Mouse (Mus musculus): ENCODE measurements around the gene Med20. TPM values are rescaled to one million over a fixed set of nuclear protein-coding genes. Genes with fewer than 3 reads are reported as not detected.

Gene Med20
- polyA plus RNA-seq, 1 experiment from 2014 or later, result 34.9 TPM

DNA sequence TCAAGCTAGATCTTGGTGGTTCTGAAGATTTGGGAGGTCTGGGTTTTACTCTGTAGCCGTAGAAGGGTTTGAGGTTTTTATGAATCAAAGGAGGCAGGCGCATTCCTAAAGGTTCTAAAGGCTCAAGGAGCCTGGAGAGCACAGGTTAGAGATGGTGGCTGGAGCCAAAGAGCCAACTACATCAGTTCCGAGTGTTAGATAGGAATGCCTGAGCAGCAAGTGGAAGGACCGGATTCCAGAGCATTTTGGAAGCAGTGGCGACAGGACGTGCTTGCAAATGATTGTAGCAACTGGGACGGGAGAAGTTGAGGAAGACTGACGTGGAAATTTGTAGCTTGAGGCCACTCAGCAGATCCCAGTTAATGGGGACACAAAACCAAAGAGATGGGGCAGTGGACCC is 37.4 kb upstream of the Med20 start:
- Histone ChIP-seq H3K27me3 (ENCODE audit: control insufficient read depth, insufficient read depth, low read length) (no peaks in the 10 kb centered on the region), H3K9me3 (replicated peaks; ENCODE audit: control insufficient read depth, low read length) (no peaks in the 10 kb centered on the region), H3K9ac (ENCODE audit: low read length) (no peak overlapping the region), H3K4me3 (ENCODE audit: low read length) (no peak overlapping the region), H3K36me3 (ENCODE audit: control insufficient read depth, insufficient read depth) (no peaks in the 10 kb centered on the region), H3K4me1 (ENCODE audit: control insufficient read depth, insufficient read depth, low read length) (no peaks in the 10 kb centered on the region), H3K4me2 (ENCODE audit: low read depth, low read length) (no peak overlapping the region), H3K27ac (ENCODE audit: low read length) (no peak overlapping the region)
- 55% methylated on average over 8 of the region's 8 CpGs for WGBS
- no peak for ATAC-seq (replicated peaks; ENCODE audit: extremely low read depth, insufficient read depth, low FRiP score)

GRCm38 (mm10) chr17:47574830-47575229 is 36.6 kb upstream of the Med20 start:
- H3K9ac ChIP-seq (ENCODE audit: low read length), result no peak overlapping the region
- ATAC-seq (replicated peaks; ENCODE audit: extremely low read depth, insufficient read depth, low FRiP score), result no peak
- H3K4me1 ChIP-seq (ENCODE audit: control insufficient read depth, insufficient read depth, low read length), result no peaks in the 10 kb centered on the region
- H3K36me3 ChIP-seq (ENCODE audit: control insufficient read depth, insufficient read depth), result no peaks in the 10 kb centered on the region
- H3K4me2 ChIP-seq (ENCODE audit: low read depth, low read length), result no peak overlapping the region
- no peak overlapping the region for H3K4me3 ChIP-seq (ENCODE audit: low read length)
- H3K27ac ChIP-seq (ENCODE audit: low read length), result no peak overlapping the region
- no peaks in the 10 kb centered on the region for H3K27me3 ChIP-seq (ENCODE audit: control insufficient read depth, insufficient read depth, low read length)
- H3K9me3 ChIP-seq (replicated peaks; ENCODE audit: control insufficient read depth, low read length), result no peaks in the 10 kb centered on the region
- WGBS, result 58% methylated on average over 11 of the region's 11 CpGs

GRCm38 (mm10) chr17:47578655-47579054 is 32.7 kb upstream of the Med20 start:
- no peaks in the 10 kb centered on the region for H3K27me3 ChIP-seq (ENCODE audit: control insufficient read depth, insufficient read depth, low read length)
- H3K4me2 ChIP-seq (ENCODE audit: low read depth, low read length), result no peak overlapping the region
- WGBS, result 77% methylated on average over 6 of the region's 6 CpGs
- H3K9ac ChIP-seq (ENCODE audit: low read length), result no peak overlapping the region
- H3K27ac ChIP-seq (ENCODE audit: low read length), result no peak overlapping the region
- no peak overlapping the region for H3K4me3 ChIP-seq (ENCODE audit: low read length)
- ATAC-seq (replicated peaks; ENCODE audit: extremely low read depth, insufficient read depth, low FRiP score), result no peak
- H3K4me1 ChIP-seq (ENCODE audit: control insufficient read depth, insufficient read depth, low read length), result no peaks in the 10 kb centered on the region
- H3K9me3 ChIP-seq (replicated peaks; ENCODE audit: control insufficient read depth, low read length), result no peaks in the 10 kb centered on the region
- H3K36me3 ChIP-seq (ENCODE audit: control insufficient read depth, insufficient read depth), result no peaks in the 10 kb centered on the region

DNA sequence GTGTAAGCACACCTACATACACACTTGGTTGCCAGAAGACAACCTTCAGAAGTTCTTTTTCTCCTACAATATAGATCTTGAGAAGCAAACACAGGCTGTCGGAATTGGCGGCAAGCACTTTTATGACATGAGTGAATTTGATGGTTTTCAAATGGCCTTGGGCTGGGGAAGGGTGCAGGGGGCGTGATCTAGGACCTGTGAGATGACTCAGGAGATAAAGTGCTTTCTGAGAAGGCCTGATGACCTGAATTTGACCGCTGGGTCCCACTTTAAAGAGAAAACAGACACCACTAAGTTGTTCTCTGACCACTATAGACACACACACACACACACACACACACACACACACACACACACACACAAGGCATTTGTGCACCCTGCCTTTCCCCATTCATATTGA is 30.4 kb upstream of the Med20 start:
- no peak for ATAC-seq (replicated peaks; ENCODE audit: extremely low read depth, insufficient read depth, low FRiP score)
- Histone ChIP-seq H3K9me3 (replicated peaks; ENCODE audit: control insufficient read depth, low read length) (no peaks in the 10 kb centered on the region), H3K9ac (ENCODE audit: low read length) (no peak overlapping the region), H3K27me3 (ENCODE audit: control insufficient read depth, insufficient read depth, low read length) (no peaks in the 10 kb centered on the region), H3K4me3 (ENCODE audit: low read length) (no peak overlapping the region), H3K4me1 (ENCODE audit: control insufficient read depth, insufficient read depth, low read length) (no peaks in the 10 kb centered on the region), H3K4me2 (ENCODE audit: low read depth, low read length) (no peak overlapping the region), H3K36me3 (ENCODE audit: control insufficient read depth, insufficient read depth) (no peaks in the 10 kb centered on the region), H3K27ac (ENCODE audit: low read length) (no peak overlapping the region)
- 90% methylated on average over 4 of the region's 4 CpGs for WGBS

DNA sequence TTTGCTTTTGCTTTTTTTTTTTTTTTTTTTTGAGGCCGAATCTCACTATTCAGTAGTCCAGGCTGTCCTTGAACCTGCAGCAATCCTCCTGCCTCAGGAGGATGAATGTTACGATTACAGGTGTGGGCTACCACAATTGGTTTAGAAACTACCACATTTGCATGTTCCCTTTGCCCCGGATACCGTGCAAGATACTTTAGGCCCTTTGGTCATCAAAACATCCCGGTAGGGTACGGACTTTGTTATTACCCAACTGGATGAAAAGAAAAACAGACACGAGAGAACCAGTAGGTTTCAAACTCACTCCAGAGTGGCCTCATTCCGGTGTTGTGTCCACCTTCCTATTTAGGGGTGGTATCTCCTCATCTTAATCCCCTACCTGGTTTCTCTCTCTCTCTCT is 22.9 kb upstream of the Med20 start:
- no peaks in the 10 kb centered on the region for H3K36me3 ChIP-seq (ENCODE audit: control insufficient read depth, insufficient read depth)
- no peak overlapping the region for H3K4me3 ChIP-seq (ENCODE audit: low read length)
- H3K9me3 ChIP-seq (replicated peaks; ENCODE audit: control insufficient read depth, low read length), result no peaks in the 10 kb centered on the region
- H3K4me2 ChIP-seq (ENCODE audit: low read depth, low read length), result no peak overlapping the region
- no peak for ATAC-seq (replicated peaks; ENCODE audit: extremely low read depth, insufficient read depth, low FRiP score)
- H3K27me3 ChIP-seq (ENCODE audit: control insufficient read depth, insufficient read depth, low read length), result no peaks in the 10 kb centered on the region
- 78% methylated on average over 8 of the region's 8 CpGs for WGBS
- H3K4me1 ChIP-seq (ENCODE audit: control insufficient read depth, insufficient read depth, low read length), result peaks cover 6% of the 10 kb centered on the region
- no peak overlapping the region for H3K9ac ChIP-seq (ENCODE audit: low read length)
- H3K27ac ChIP-seq (ENCODE audit: low read length), result no peak overlapping the region

GRCm38 (mm10) chr17:47591073-47591472 is 20.3 kb upstream of the Med20 start:
- WGBS, result 48% methylated on average over 3 of the region's 3 CpGs

GRCm38 (mm10) chr17:47593215-47593853 is 18.0 kb upstream of the Med20 start:
- H3K4me3 ChIP-seq (ENCODE audit: low read length), result peak overlapping the region; percentile 75
- H3K27ac ChIP-seq (ENCODE audit: low read length), result peak overlapping the region; percentile 98
- H3K27me3 ChIP-seq (ENCODE audit: control insufficient read depth, insufficient read depth, low read length), result no peaks in the 10 kb centered on the region
- H3K4me2 ChIP-seq (ENCODE audit: low read depth, low read length), result peak overlapping the region; percentile 91
- peaks cover 9% of the 10 kb centered on the region for H3K36me3 ChIP-seq (ENCODE audit: control insufficient read depth, insufficient read depth)
- under 1% methylated on average over 63 of the region's 63 CpGs for WGBS
- peak overlapping the region; percentile 90 for H3K9ac ChIP-seq (ENCODE audit: low read length)
- ATAC-seq (replicated peaks; ENCODE audit: extremely low read depth, insufficient read depth, low FRiP score), result peak; percentile 84
- H3K4me1 ChIP-seq (ENCODE audit: control insufficient read depth, insufficient read depth, low read length), result peaks cover 35% of the 10 kb centered on the region
- H3K9me3 ChIP-seq (replicated peaks; ENCODE audit: control insufficient read depth, low read length), result no peaks in the 10 kb centered on the region

More at GRCm38 (mm10) chr17:47591073-47591472, 20.3 kb upstream of the Med20 start:
- H3K9ac ChIP-seq (ENCODE audit: low read length), result no peak overlapping the region
- peaks cover 14% of the 10 kb centered on the region for H3K4me1 ChIP-seq (ENCODE audit: control insufficient read depth, insufficient read depth, low read length)
- H3K4me3 ChIP-seq (ENCODE audit: low read length), result no peak overlapping the region
- no peak for ATAC-seq (replicated peaks; ENCODE audit: extremely low read depth, insufficient read depth, low FRiP score)
- no peak overlapping the region for H3K27ac ChIP-seq (ENCODE audit: low read length)
- H3K4me2 ChIP-seq (ENCODE audit: low read depth, low read length), result no peak overlapping the region
- no peaks in the 10 kb centered on the region for H3K9me3 ChIP-seq (replicated peaks; ENCODE audit: control insufficient read depth, low read length)
- no peaks in the 10 kb centered on the region for H3K27me3 ChIP-seq (ENCODE audit: control insufficient read depth, insufficient read depth, low read length)
- no peaks in the 10 kb centered on the region for H3K36me3 ChIP-seq (ENCODE audit: control insufficient read depth, insufficient read depth)

GRCm38 (mm10) chr17:47593854-47594182 is 17.6 kb upstream of the Med20 start:
- Histone ChIP-seq H3K4me1 (ENCODE audit: control insufficient read depth, insufficient read depth, low read length) (peaks cover 37% of the 10 kb centered on the region), H3K27ac (ENCODE audit: low read length) (peak overlapping the region; percentile 98), H3K4me2 (ENCODE audit: low read depth, low read length) (peak overlapping the region; percentile 91), H3K9me3 (replicated peaks; ENCODE audit: control insufficient read depth, low read length) (no peaks in the 10 kb centered on the region), H3K4me3 (ENCODE audit: low read length) (peak overlapping the region; percentile 75), H3K9ac (ENCODE audit: low read length) (peak overlapping the region; percentile 90), H3K36me3 (ENCODE audit: control insufficient read depth, insufficient read depth) (peaks cover 12% of the 10 kb centered on the region), H3K27me3 (ENCODE audit: control insufficient read depth, insufficient read depth, low read length) (no peaks in the 10 kb centered on the region)
- no peak for ATAC-seq (replicated peaks; ENCODE audit: extremely low read depth, insufficient read depth, low FRiP score)
- WGBS, result under 1% methylated on average over 13 of the region's 13 CpGs

DNA sequence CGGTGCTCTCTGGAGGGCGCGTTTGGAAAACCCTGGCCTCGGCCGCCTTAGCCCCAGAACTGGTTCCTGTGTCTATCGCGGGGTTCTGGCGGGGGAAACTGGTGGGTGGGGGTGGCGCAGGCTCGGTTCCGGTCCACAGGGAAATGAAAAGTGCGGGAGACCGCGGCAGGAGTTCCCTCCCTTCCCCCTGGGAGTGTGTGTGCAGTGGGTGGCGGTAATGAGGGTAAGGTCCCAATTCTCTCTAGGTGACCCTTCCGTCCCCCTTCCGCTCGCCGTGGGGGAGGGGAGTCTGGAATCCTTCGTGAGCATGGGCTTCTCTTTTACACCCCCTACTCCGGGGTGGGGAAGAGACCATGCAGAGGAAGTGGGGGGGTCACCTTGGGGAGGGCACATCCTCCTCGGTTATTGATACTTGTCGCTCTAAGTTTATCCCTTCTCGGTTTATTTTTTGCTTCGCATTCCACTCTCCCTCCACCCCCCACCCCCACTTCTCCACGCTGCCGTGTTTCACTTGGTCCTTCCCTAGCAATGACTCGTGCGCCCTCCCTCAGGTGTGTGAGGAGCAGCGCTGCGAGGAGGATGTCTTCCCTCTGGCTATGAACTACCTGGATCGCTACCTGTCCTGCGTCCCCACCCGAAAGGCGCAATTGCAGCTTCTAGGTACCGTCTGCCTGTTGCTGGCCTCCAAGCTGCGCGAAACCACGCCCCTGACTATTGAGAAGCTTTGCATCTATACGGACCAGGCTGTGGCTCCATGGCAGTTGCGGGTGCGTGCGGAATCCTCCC is 17.0 kb upstream of the Med20 start:
- Histone ChIP-seq H3K4me3 (ENCODE audit: low read length) (peak overlapping the region; percentile 75), H3K4me1 (ENCODE audit: control insufficient read depth, insufficient read depth, low read length) (peaks cover 38% of the 10 kb centered on the region), H3K27ac (ENCODE audit: low read length) (peak overlapping the region; percentile 98), H3K36me3 (ENCODE audit: control insufficient read depth, insufficient read depth) (peaks cover 12% of the 10 kb centered on the region), H3K4me2 (ENCODE audit: low read depth, low read length) (peak overlapping the region; percentile 91), H3K27me3 (ENCODE audit: control insufficient read depth, insufficient read depth, low read length) (no peaks in the 10 kb centered on the region), H3K9ac (ENCODE audit: low read length) (peak overlapping the region; percentile 90), H3K9me3 (replicated peaks; ENCODE audit: control insufficient read depth, low read length) (no peaks in the 10 kb centered on the region)
- WGBS, result 1% methylated on average over 38 of the region's 43 CpGs
- ATAC-seq (replicated peaks; ENCODE audit: extremely low read depth, insufficient read depth, low FRiP score), result no peak
